Mouse (Mus musculus) cortical plate, adult 2 months (tissue): Measurements from ENCODE around the gene Mapre1.

Experiments used
- CTCF ChIP-seq: fragments of 200-500 bp; IDR thresholded peaks from 2 replicates; pipeline ENCODE4 v1.5.1; 2011; ENCODE audit warnings: mild to moderate bottlenecking, control low read depth, low read length; ENCODE audit not compliant: insufficient read depth; ENCODE audit errors: extremely low read depth
- POLR2A ChIP-seq: fragments of 200-500 bp; IDR thresholded peaks from 2 replicates; pipeline ENCODE4 v1.6.1; 2011; ENCODE audit warnings: mild to moderate bottlenecking, low read length, control low read depth; ENCODE audit not compliant: insufficient read depth; ENCODE audit errors: extremely low read depth

DNA sequence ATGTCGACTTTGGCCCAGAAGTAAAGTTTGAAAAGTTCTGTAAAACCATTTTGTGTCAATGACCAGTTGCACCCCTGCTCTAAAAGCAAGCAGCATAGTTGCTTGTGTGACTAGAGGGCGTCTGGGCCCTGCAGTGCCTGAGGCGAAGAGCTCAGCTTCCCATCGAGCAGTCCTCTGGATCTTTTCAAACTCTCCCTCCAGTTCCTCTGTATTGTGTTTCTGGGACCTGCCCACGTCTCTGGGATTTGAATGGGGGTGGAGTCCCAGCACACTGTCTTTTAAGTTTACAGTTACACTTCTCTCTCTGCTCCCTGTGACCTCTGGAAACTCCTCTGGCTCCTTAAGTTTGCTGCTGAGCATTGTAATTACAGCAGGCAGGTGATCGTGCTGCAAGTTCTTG lies 26.4 kb downstream of the Mapre1 start:
- TF ChIP-seq CTCF, result no peak
- no peak for TF ChIP-seq POLR2A
